Mouse (Mus musculus) bone marrow macrophage, adult 2 months (primary cell): ENCODE measurements around the gene Pacsin2.

Source experiments
- CTCF ChIP-seq: IDR thresholded peaks from 2 replicates; pipeline ENCODE4 v1.5.1; 2012; ENCODE audit warnings: low read depth, mild to moderate bottlenecking, low read length, moderate library complexity
- POLR2A ChIP-seq: IDR thresholded peaks from 2 replicates; pipeline ENCODE4 v1.6.1; 2012; ENCODE audit warnings: mild to moderate bottlenecking, low read depth, low read length, borderline replicate concordance

DNA sequence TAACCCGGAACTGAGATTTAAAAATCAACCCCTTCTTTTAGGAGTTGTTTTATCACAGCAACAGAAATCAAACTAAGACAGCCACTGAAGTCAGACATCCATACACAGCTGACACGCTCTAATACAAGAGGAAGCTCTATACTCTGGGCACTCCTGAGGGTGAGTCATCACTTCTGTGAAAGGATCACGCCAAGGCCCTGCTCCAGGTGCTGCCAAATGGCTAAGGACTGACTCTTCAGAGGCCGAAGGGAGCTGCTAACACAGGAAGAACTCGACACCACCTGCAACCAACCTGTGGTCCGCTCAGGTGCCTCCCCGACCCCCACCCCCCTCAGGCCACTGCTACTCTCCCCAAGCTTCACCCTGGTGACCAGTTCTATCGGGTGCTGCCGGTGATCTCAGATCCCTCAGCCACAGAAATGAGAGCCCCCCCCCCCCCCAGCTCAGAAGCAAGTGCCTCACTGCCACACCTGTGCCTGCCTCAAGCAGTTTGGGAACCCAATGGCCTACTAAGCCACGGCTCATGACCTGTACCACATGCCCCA, 34.9 kb upstream of the Pacsin2 start:
- TF ChIP-seq CTCF (no peak), POLR2A (no peak)
